Mouse (Mus musculus): ENCODE results near the gene Amt. TPM values are rescaled to one million over a fixed set of nuclear protein-coding genes. Genes with fewer than 3 reads are reported as not detected.

Amt gene
- polyA plus RNA-seq, 1 experiment, result 13.3 TPM

GRCm38 (mm10) chr9:108343331-108343730 lies 46.7 kb downstream of the Amt start:
- DNase-seq, result no peak
- Histone ChIP-seq H3K4me1 (ENCODE audit: control insufficient read depth, insufficient read depth, low read length) (peaks cover 13% of the 10 kb centered on the region), H3K4me3 (replicated peaks; ENCODE audit: extremely low read depth, low read depth, low read length) (no peak overlapping the region)
- WGBS, result 60% methylated on average over 3 of the region's 3 CpGs
- TF ChIP-seq CTCF (IDR thresholded peaks at IDR 0.05; ENCODE audit: insufficient read depth, low read length), result no peak
- TF ChIP-seq POLR2A (IDR thresholded peaks at IDR 0.05; ENCODE audit: borderline replicate concordance, extremely low read depth, low read depth, low read length), result no peak

- no peak overlapping the region for H3K4me3 ChIP-seq (replicated peaks; ENCODE audit: extremely low read depth, low read depth, low read length)
- no peak for DNase-seq
- no peak for TF ChIP-seq CTCF (IDR thresholded peaks at IDR 0.05; ENCODE audit: insufficient read depth, low read length)
- no peak for TF ChIP-seq POLR2A (IDR thresholded peaks at IDR 0.05; ENCODE audit: borderline replicate concordance, extremely low read depth, low read depth, low read length)
- H3K4me1 ChIP-seq (ENCODE audit: control insufficient read depth, insufficient read depth, low read length), result peaks cover 13% of the 10 kb centered on the region
- 86% methylated on average over 1 of the region's 1 CpGs for WGBS
These were observed 47.2 kb downstream of the Amt start for GRCm38 (mm10) chr9:108343835-108344234.

GRCm38 (mm10) chr9:108344471-108344870 lies 47.8 kb downstream of the Amt start:
- Histone ChIP-seq H3K4me1 (ENCODE audit: control insufficient read depth, insufficient read depth, low read length) (peaks cover 15% of the 10 kb centered on the region), H3K4me3 (replicated peaks; ENCODE audit: extremely low read depth, low read depth, low read length) (no peak overlapping the region)
- no peak for DNase-seq
- WGBS, result 89% methylated on average over 4 of the region's 4 CpGs
- TF ChIP-seq CTCF (IDR thresholded peaks at IDR 0.05; ENCODE audit: insufficient read depth, low read length) (no peak), POLR2A (IDR thresholded peaks at IDR 0.05; ENCODE audit: borderline replicate concordance, extremely low read depth, low read depth, low read length) (no peak)

- no peak for TF ChIP-seq POLR2A (IDR thresholded peaks at IDR 0.05; ENCODE audit: borderline replicate concordance, extremely low read depth, low read depth, low read length)
- TF ChIP-seq CTCF (IDR thresholded peaks at IDR 0.05; ENCODE audit: insufficient read depth, low read length), result no peak
- DNase-seq, result no peak
- Histone ChIP-seq H3K4me3 (replicated peaks; ENCODE audit: extremely low read depth, low read depth, low read length) (peak overlapping the region; percentile 71), H3K4me1 (ENCODE audit: control insufficient read depth, insufficient read depth, low read length) (peaks cover 6% of the 10 kb centered on the region)
- 2% methylated on average over 11 of the region's 11 CpGs for WGBS
These were observed 50.4 kb downstream of the Amt start for GRCm38 (mm10) chr9:108347024-108347423.

GRCm38 (mm10) chr9:108347540-108348289 lies 51.1 kb downstream of the Amt start, which contains the start of gene Usp4:
Usp4 (plus strand) TSS chr9:108347853.
- Histone ChIP-seq H3K4me3 (replicated peaks; ENCODE audit: extremely low read depth, low read depth, low read length) (peak within 1 kb of the TSS; percentile 94), H3K4me1 (ENCODE audit: control insufficient read depth, insufficient read depth, low read length) (peaks cover 6% of the 10 kb centered on the region)
- peak; percentile 87 for DNase-seq
- under 1% methylated on average over 69 of the region's 75 CpGs for WGBS
- peak; percentile 70 for TF ChIP-seq POLR2A (IDR thresholded peaks at IDR 0.05; ENCODE audit: borderline replicate concordance, extremely low read depth, low read depth, low read length)
- TF ChIP-seq CTCF (IDR thresholded peaks at IDR 0.05; ENCODE audit: insufficient read depth, low read length), result no peak

- Histone ChIP-seq H3K4me3 (replicated peaks; ENCODE audit: extremely low read depth, low read depth, low read length) (peak overlapping the region; percentile 94), H3K4me1 (ENCODE audit: control insufficient read depth, insufficient read depth, low read length) (peaks cover 6% of the 10 kb centered on the region)
- 1% methylated on average over 14 of the region's 14 CpGs for WGBS
- TF ChIP-seq CTCF (IDR thresholded peaks at IDR 0.05; ENCODE audit: insufficient read depth, low read length), result no peak
- TF ChIP-seq POLR2A (IDR thresholded peaks at IDR 0.05; ENCODE audit: borderline replicate concordance, extremely low read depth, low read depth, low read length), result no peak
- no peak for DNase-seq
These were observed 51.6 kb downstream of the Amt start for GRCm38 (mm10) chr9:108348290-108348680.

GRCm38 (mm10) chr9:108349727-108350126 lies 53.1 kb downstream of the Amt start:
- no peak for DNase-seq
- no peak for TF ChIP-seq POLR2A (IDR thresholded peaks at IDR 0.05; ENCODE audit: borderline replicate concordance, extremely low read depth, low read depth, low read length)
- TF ChIP-seq CTCF (IDR thresholded peaks at IDR 0.05; ENCODE audit: insufficient read depth, low read length), result no peak
- Histone ChIP-seq H3K4me3 (replicated peaks; ENCODE audit: extremely low read depth, low read depth, low read length) (no peak overlapping the region), H3K4me1 (ENCODE audit: control insufficient read depth, insufficient read depth, low read length) (peaks cover 6% of the 10 kb centered on the region)
- 95% methylated on average over 4 of the region's 4 CpGs for WGBS

Other genes with a start within 250 kb of the Amt start
- 14.6 and 20.3 TPM in 2 replicates for gene Gmppb, start 247.6 kb upstream of the Amt start, polyA plus RNA-seq (2012; rRNA removed)
- gene Amigo3, start 243.7 kb upstream of the Amt start, polyA plus RNA-seq (2012; rRNA removed), result 2.3 and 3.2 TPM in 2 replicates
- 1.5 and 2.5 TPM in 2 replicates for gene Mst1, start 216.4 kb upstream of the Amt start, polyA plus RNA-seq (2012; rRNA removed)
- gene Rnf123, start 213.5 kb upstream of the Amt start, polyA plus RNA-seq (2012; rRNA removed), result 78.6 and 88.0 TPM in 2 replicates
- 64.7 and 74.8 TPM in 2 replicates for gene Apeh, start 202.2 kb upstream of the Amt start, polyA plus RNA-seq (2012; rRNA removed)
- gene Bsn, start 106.5 kb upstream of the Amt start, polyA plus RNA-seq (2012; rRNA removed), result 0.74 and 0.95 TPM in 2 replicates
- gene Dag1, start 32.9 kb upstream of the Amt start, polyA plus RNA-seq (2012; rRNA removed), result 125 and 170 TPM in 2 replicates
- 15.1 and 21.4 TPM in 2 replicates for gene Nicn1, start 6.4 kb upstream of the Amt start, polyA plus RNA-seq (2012; rRNA removed)
- gene Rhoa, start 9.3 kb downstream of the Amt start, polyA plus RNA-seq (2012; rRNA removed), result 167 and 313 TPM in 2 replicates
- 64.1 and 75.8 TPM in 2 replicates for gene Tcta, start 9.3 kb downstream of the Amt start, polyA plus RNA-seq (2012; rRNA removed)
- 1,012 and 1,202 TPM in 2 replicates for gene Gpx1, start 42.0 kb downstream of the Amt start, polyA plus RNA-seq (2012; rRNA removed)
- 59.4 and 75.6 TPM in 2 replicates for gene Usp4, start 51.0 kb downstream of the Amt start, polyA plus RNA-seq (2012; rRNA removed)
- gene 1700102P08Rik, start 96.0 kb downstream of the Amt start, polyA plus RNA-seq (2012; rRNA removed), result 0.58 and 0.66 TPM in 2 replicates
- not detected in 2 replicates for gene Ccdc36, start 131.6 kb downstream of the Amt start, polyA plus RNA-seq (2012; rRNA removed)
- not detected in 2 replicates for gene BC048562, start 139.6 kb downstream of the Amt start, polyA plus RNA-seq (2012; rRNA removed)
- 26.8 and 27.2 TPM in 2 replicates for gene Ccdc71, start 163.7 kb downstream of the Amt start, polyA plus RNA-seq (2012; rRNA removed)
- gene Klhdc8b, start 164.7 kb downstream of the Amt start, polyA plus RNA-seq (2012; rRNA removed), result 108 and 109 TPM in 2 replicates
- gene Lamb2, start 182.9 kb downstream of the Amt start, polyA plus RNA-seq (2012; rRNA removed), result 189 and 231 TPM in 2 replicates
- 134 and 161 TPM in 2 replicates for gene Usp19, start 193.7 kb downstream of the Amt start, polyA plus RNA-seq (2012; rRNA removed)
- 140 and 204 TPM in 2 replicates for gene Qars, start 210.9 kb downstream of the Amt start, polyA plus RNA-seq (2012; rRNA removed)
- gene Qrich1, start 220.0 kb downstream of the Amt start, polyA plus RNA-seq (2012; rRNA removed), result 64.4 and 76.6 TPM in 2 replicates

All from lung, adult 2 months (tissue).